Mouse (Mus musculus) gonadal fat pad, adult 2 months (tissue): ENCODE data around the gene Tagln. TPM values are rescaled to one million over a fixed set of nuclear protein-coding genes. Genes with fewer than 3 reads are reported as not detected.

ENCODE experiments used
- DNase-seq: peaks from one replicate; pipeline ENCODE4 v3.0.0-alpha.2; 2012; ENCODE audit warnings: low read depth
- polyA plus RNA-seq: library from polyadenylated mRNA; depleted of rRNA; stranded (reverse); fragments of >200 nt; gene quantifications from 2 replicates; pipeline ENCODE4 v1.2.3, GENCODE M21; 2012

Gene Tagln
- polyA plus RNA-seq, 1 experiment, result 445 TPM

- DNase-seq, result no peak
Observed at GRCm38 (mm10) chr9:45946182-45946871, 10.5 kb upstream of the Tagln start.

GRCm38 (mm10) chr9:45945721-45946120 is 9.9 kb upstream of the Tagln start:
- DNase-seq, result no peak

GRCm38 (mm10) chr9:45944506-45945400 is 8.9 kb upstream of the Tagln start:
- no peak for DNase-seq

- DNase-seq, result no peak
Observed at GRCm38 (mm10) chr9:45943628-45944505, 8.0 kb upstream of the Tagln start.

- no peak for DNase-seq
Observed at GRCm38 (mm10) chr9:45942916-45943315, 7.1 kb upstream of the Tagln start.

- DNase-seq, result no peak
Observed at GRCm38 (mm10) chr9:45942464-45942863, 6.6 kb upstream of the Tagln start.

GRCm38 (mm10) chr9:45941329-45941888 is 5.6 kb upstream of the Tagln start:
- no peak for DNase-seq

GRCm38 (mm10) chr9:45939794-45940193 is 3.9 kb upstream of the Tagln start:
- DNase-seq, result no peak

GRCm38 (mm10) chr9:45938952-45939637 is 3.2 kb upstream of the Tagln start:
- no peak for DNase-seq

GRCm38 (mm10) chr9:45938088-45938487 is 2.2 kb upstream of the Tagln start:
- DNase-seq, result no peak

- no peak for DNase-seq
Observed at GRCm38 (mm10) chr9:45936883-45937282, 1.0 kb upstream of the Tagln start.

- DNase-seq, result no peak
Observed at GRCm38 (mm10) chr9:45932571-45933415, 3.1 kb downstream of the Tagln start.

- no peak for DNase-seq
Observed at GRCm38 (mm10) chr9:45931958-45932357, 3.9 kb downstream of the Tagln start.

- DNase-seq, result no peak
Observed at GRCm38 (mm10) chr9:45929285-45929684, 6.6 kb downstream of the Tagln start.

- no peak for DNase-seq
Observed at GRCm38 (mm10) chr9:45919895-45920294, 16.0 kb downstream of the Tagln start.

- no peak for DNase-seq
Observed at GRCm38 (mm10) chr9:45917041-45917934, 18.6 kb downstream of the Tagln start.

- no peak for DNase-seq
Observed at GRCm38 (mm10) chr9:45915659-45916058, 20.2 kb downstream of the Tagln start.

GRCm38 (mm10) chr9:45911673-45912072 is 24.2 kb downstream of the Tagln start:
- DNase-seq, result no peak

- DNase-seq, result no peak
Observed at GRCm38 (mm10) chr9:45910995-45911394, 24.9 kb downstream of the Tagln start.
